Mouse (Mus musculus) stomach, embryonic 15.5 days (tissue): ENCODE data around the gene Cdh3. TPM values are rescaled to one million over a fixed set of nuclear protein-coding genes. Genes with fewer than 3 reads are reported as not detected.

Source experiments
- ATAC-seq: fragments of 200-750 bp; cut with Nextera tagmentation; 2 replicates; pipeline ENCODE4 v1.8.0; 2017; ENCODE audit warnings: low read depth, moderate number of reproducible peaks, moderate TSS enrichment; ENCODE audit not compliant: insufficient read depth, low FRiP score
- H3K27ac ChIP-seq: fragments of 300-500 bp; sonication (generic); 2 replicates; pipeline ENCODE4 v1.5.1; 2015; ENCODE audit warnings: mild to moderate bottlenecking, inconsistent platforms
- H3K27me3 ChIP-seq: fragments of 300-500 bp; sonication (generic); replicated peaks from 2 replicates; pipeline ENCODE4 v1.6.1; 2015; ENCODE audit warnings: inconsistent platforms
- H3K36me3 ChIP-seq: fragments of 300-500 bp; sonication (generic); 2 replicates; pipeline ENCODE4 v1.6.1; 2015; ENCODE audit warnings: inconsistent platforms
- H3K4me1 ChIP-seq: fragments of 300-500 bp; sonication (generic); 2 replicates; pipeline ENCODE4 v1.6.1; 2015; ENCODE audit warnings: inconsistent platforms
- H3K4me2 ChIP-seq: fragments of 300-500 bp; sonication (generic); 2 replicates; pipeline ENCODE4 v1.6.1; 2015; ENCODE audit warnings: mild to moderate bottlenecking, inconsistent platforms
- H3K4me3 ChIP-seq: fragments of 300-500 bp; sonication (generic); replicated peaks from 2 replicates; pipeline ENCODE4 v1.5.1; 2015; ENCODE audit warnings: inconsistent platforms
- H3K9ac ChIP-seq: fragments of 300-500 bp; sonication (generic); 2 replicates; pipeline ENCODE4 v1.6.1; 2015; ENCODE audit warnings: inconsistent platforms
- H3K9me3 ChIP-seq: fragments of 300-500 bp; sonication (generic); 2 replicates; pipeline ENCODE4 v1.6.1; 2016; ENCODE audit warnings: inconsistent platforms
- WGBS: fragments of 180-500 bp; shearing (Covaris S2); methylation state at CpG from one replicate; pipeline ENCODE4 v1.1.7; 2015; 5-methylcytosine and 5-hydroxymethylcytosine counted together
- polyA plus RNA-seq: library from polyadenylated mRNA; unstranded; fragments of >200 nt; fragmentation: Nextera tagmentation; extraction: Ambion mirVana; gene quantifications from 2 replicates; pipeline ENCODE4 v1.2.1, GENCODE M21; 2015

Cdh3 gene
- polyA plus RNA-seq, 1 experiment from 2014 or later = 16.3 TPM

DNA sequence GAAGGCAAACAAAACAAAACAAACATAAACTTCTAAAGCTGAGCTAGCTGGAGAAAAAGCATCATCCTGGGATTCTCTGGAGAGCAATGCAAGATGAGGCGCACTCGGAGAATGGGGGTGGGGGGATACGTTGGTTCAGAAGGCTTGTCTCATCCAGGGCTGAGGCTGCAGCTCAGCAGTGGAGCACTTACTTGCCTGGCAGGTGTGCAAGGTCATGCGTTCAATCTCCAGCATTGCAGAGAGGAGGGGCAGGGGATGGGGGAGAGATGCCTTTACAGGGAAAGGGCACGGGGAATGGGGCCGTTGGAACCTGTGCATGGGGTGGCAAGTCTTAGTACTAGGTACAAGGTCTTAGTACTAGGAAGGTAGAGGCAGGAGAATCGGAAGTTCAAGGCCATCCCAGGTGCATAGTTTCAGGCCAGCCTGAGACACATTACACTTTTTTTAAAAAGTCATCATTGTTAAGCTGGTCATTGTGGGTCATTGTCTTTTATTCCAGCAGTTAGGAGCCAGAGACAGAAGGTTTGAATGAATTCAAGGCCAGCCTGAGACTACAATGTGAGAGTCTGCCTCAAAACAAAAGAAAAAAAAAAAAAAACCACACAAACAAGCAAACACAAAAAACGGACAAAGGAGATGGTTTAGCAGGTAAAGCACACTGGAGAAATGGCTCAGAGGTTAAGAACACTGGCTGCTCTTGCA, 1.5 kb upstream of the Cdh3 start:
- peaks cover 40% of the 10 kb centered on the region for H3K4me1 ChIP-seq
- H3K9ac ChIP-seq = no peak overlapping the region
- no peaks in the 10 kb centered on the region for H3K27me3 ChIP-seq
- no peak overlapping the region for H3K4me3 ChIP-seq
- no peak for ATAC-seq
- no peaks in the 10 kb centered on the region for H3K9me3 ChIP-seq
- H3K4me2 ChIP-seq = no peak overlapping the region
- 64% methylated on average over 8 of the region's 8 CpGs for WGBS
- no peaks in the 10 kb centered on the region for H3K36me3 ChIP-seq
- no peak overlapping the region for H3K27ac ChIP-seq

GRCm38 (mm10) chr8:106511065-106511501, 392 bp downstream of the Cdh3 start:
- peaks cover 37% of the 10 kb centered on the region for H3K4me1 ChIP-seq

GRCm38 (mm10) chr8:106511531-106512041, 895 bp downstream of the Cdh3 start:
- ATAC-seq = no peak
- H3K9me3 ChIP-seq = no peaks in the 10 kb centered on the region
- H3K4me3 ChIP-seq = peak overlapping the region; percentile 50
- H3K4me2 ChIP-seq = peak overlapping the region; percentile 81
- peaks cover 37% of the 10 kb centered on the region for H3K4me1 ChIP-seq
- H3K27me3 ChIP-seq = no peaks in the 10 kb centered on the region
- no peaks in the 10 kb centered on the region for H3K36me3 ChIP-seq
- peak overlapping the region; percentile 23 for H3K9ac ChIP-seq
- under 1% methylated on average over 30 of the region's 30 CpGs for WGBS
- peak overlapping the region; percentile 82 for H3K27ac ChIP-seq

More at GRCm38 (mm10) chr8:106511065-106511501, 392 bp downstream of the Cdh3 start:
- Histone ChIP-seq H3K9ac (peak overlapping the region; percentile 23), H3K4me2 (peak overlapping the region; percentile 81), H3K36me3 (no peaks in the 10 kb centered on the region), H3K27ac (peak overlapping the region; percentile 82), H3K9me3 (no peaks in the 10 kb centered on the region), H3K27me3 (no peaks in the 10 kb centered on the region), H3K4me3 (peak overlapping the region; percentile 50)
- peak; percentile 48 for ATAC-seq
- WGBS = 1% methylated on average over 22 of the region's 22 CpGs

DNA sequence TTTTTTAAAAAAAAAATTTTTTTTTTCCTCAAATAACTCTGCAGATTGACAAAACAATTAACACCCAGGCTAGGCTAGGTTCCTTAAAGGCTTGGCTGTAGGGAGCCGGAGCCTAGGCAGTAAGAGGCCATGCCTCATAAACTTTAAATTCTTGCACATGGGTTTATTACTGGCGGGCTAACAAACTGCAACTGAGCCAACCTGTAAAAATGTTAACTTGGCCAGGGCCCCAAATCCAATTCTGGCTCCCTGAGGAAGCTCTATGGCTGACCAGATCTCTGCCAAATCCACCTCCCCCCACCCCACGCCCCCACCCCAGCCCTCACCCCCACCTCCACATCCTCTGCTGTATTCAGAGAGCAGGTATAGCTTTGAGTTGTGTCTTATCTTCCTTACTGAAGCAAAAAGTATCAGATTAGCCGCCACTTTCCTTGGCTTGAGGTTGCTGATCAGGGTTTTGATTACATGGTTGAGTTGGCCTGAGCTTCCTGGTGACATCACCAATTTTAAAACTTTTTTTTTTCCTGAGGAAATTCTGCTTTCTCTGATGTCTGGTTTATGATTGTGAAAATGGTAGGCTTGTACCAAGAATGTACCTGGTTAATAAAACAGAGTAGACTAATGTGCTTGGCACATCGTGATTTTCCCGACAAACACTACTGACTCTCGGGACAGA, 1.9 kb downstream of the Cdh3 start:
- H3K27me3 ChIP-seq = no peaks in the 10 kb centered on the region
- H3K9me3 ChIP-seq = no peaks in the 10 kb centered on the region
- peaks cover 30% of the 10 kb centered on the region for H3K4me1 ChIP-seq
- no peak overlapping the region for H3K9ac ChIP-seq
- H3K4me3 ChIP-seq = peak overlapping the region; percentile 50; the same call in 1 of the 2 replicates
- ATAC-seq = no peak
- H3K27ac ChIP-seq = peak overlapping the region; percentile 82
- H3K4me2 ChIP-seq = peak overlapping the region; percentile 81
- 40% methylated on average over 7 of the region's 7 CpGs for WGBS
- H3K36me3 ChIP-seq = no peaks in the 10 kb centered on the region

- Histone ChIP-seq H3K27ac (no peak overlapping the region), H3K4me1 (peaks cover 14% of the 10 kb centered on the region; the same call in 1 of the 2 replicates)
These were observed 5.3 kb downstream of the Cdh3 start for GRCm38 (mm10) chr8:106515946-106516479.

GRCm38 (mm10) chr8:106516581-106516980, 5.9 kb downstream of the Cdh3 start:
- no peak overlapping the region for H3K9ac ChIP-seq
- WGBS = 35% methylated on average over 2 of the region's 2 CpGs
- H3K9me3 ChIP-seq = no peaks in the 10 kb centered on the region
- ATAC-seq = no peak
- H3K27me3 ChIP-seq = no peaks in the 10 kb centered on the region
- H3K4me3 ChIP-seq = no peak overlapping the region
- H3K4me1 ChIP-seq = peaks cover 8% of the 10 kb centered on the region; the same call in 1 of the 2 replicates
- H3K27ac ChIP-seq = no peak overlapping the region
- no peaks in the 10 kb centered on the region for H3K36me3 ChIP-seq
- no peak overlapping the region for H3K4me2 ChIP-seq

More at GRCm38 (mm10) chr8:106515946-106516479, 5.3 kb downstream of the Cdh3 start:
- no peak overlapping the region for H3K9ac ChIP-seq
- ATAC-seq = no peak
- no peak overlapping the region for H3K4me3 ChIP-seq
- WGBS = 51% methylated on average over 1 of the region's 1 CpGs
- no peaks in the 10 kb centered on the region for H3K27me3 ChIP-seq
- H3K4me2 ChIP-seq = no peak overlapping the region
- no peaks in the 10 kb centered on the region for H3K36me3 ChIP-seq
- H3K9me3 ChIP-seq = no peaks in the 10 kb centered on the region

GRCm38 (mm10) chr8:106518763-106519162, 8.1 kb downstream of the Cdh3 start:
- 9% methylated on average over 3 of the region's 3 CpGs for whole genome bisulfite sequencing
- Histone ChIP-seq H3K4me3 (no peak overlapping the region), H3K27me3 (no peaks in the 10 kb centered on the region), H3K9me3 (no peaks in the 10 kb centered on the region), H3K9ac (no peak overlapping the region), H3K4me1 (peaks cover 5% of the 10 kb centered on the region), H3K36me3 (no peaks in the 10 kb centered on the region), H3K27ac (0 out of 2 replicates have a peak overlapping the region, but pooled peaks have one; percentile 26), H3K4me2 (no peak overlapping the region)
- ATAC-seq = no peak; the same call in 1 of the 2 replicates

- Histone ChIP-seq H3K27ac (peak overlapping the region; percentile 66), H3K9ac (no peak overlapping the region), H3K9me3 (no peaks in the 10 kb centered on the region), H3K4me1 (peaks cover 5% of the 10 kb centered on the region), H3K4me3 (no peak overlapping the region), H3K36me3 (no peaks in the 10 kb centered on the region), H3K27me3 (no peaks in the 10 kb centered on the region), H3K4me2 (no peak overlapping the region)
- WGBS = 59% methylated on average over 7 of the region's 7 CpGs
- ATAC-seq = no peak
These were observed 9.9 kb downstream of the Cdh3 start for GRCm38 (mm10) chr8:106520578-106520977.

- Histone ChIP-seq H3K9me3 (no peaks in the 10 kb centered on the region), H3K4me2 (no peak overlapping the region), H3K9ac (no peak overlapping the region), H3K27me3 (no peaks in the 10 kb centered on the region), H3K4me3 (no peak overlapping the region), H3K36me3 (no peaks in the 10 kb centered on the region), H3K4me1 (peaks cover 5% of the 10 kb centered on the region), H3K27ac (peak overlapping the region; percentile 66)
- ATAC-seq = peak; percentile 52; the same call in 1 of the 2 replicates
- WGBS = 26% methylated on average over 9 of the region's 9 CpGs
These were observed 11.2 kb downstream of the Cdh3 start for GRCm38 (mm10) chr8:106521845-106522244.

GRCm38 (mm10) chr8:106526725-106527124, 16.0 kb downstream of the Cdh3 start:
- WGBS = 69% methylated on average over 6 of the region's 6 CpGs
- H3K36me3 ChIP-seq = peaks cover 4% of the 10 kb centered on the region; the same call in 1 of the 2 replicates
- H3K27me3 ChIP-seq = no peaks in the 10 kb centered on the region
- no peak overlapping the region for H3K4me3 ChIP-seq
- H3K27ac ChIP-seq = no peak overlapping the region
- H3K9me3 ChIP-seq = no peaks in the 10 kb centered on the region
- no peak for ATAC-seq
- no peaks in the 10 kb centered on the region; the same call in 1 of the 2 replicates for H3K4me1 ChIP-seq
- no peak overlapping the region for H3K9ac ChIP-seq
- no peak overlapping the region for H3K4me2 ChIP-seq

- H3K4me2 ChIP-seq = no peak overlapping the region
- no peaks in the 10 kb centered on the region; the same call in 1 of the 2 replicates for H3K4me1 ChIP-seq
- 88% methylated on average over 9 of the region's 9 CpGs for WGBS
- no peaks in the 10 kb centered on the region for H3K9me3 ChIP-seq
- H3K27ac ChIP-seq = no peak overlapping the region
- H3K27me3 ChIP-seq = no peaks in the 10 kb centered on the region
- H3K9ac ChIP-seq = no peak overlapping the region
- no peak for ATAC-seq
- H3K4me3 ChIP-seq = no peak overlapping the region
- H3K36me3 ChIP-seq = peaks cover 4% of the 10 kb centered on the region; the same call in 1 of the 2 replicates
These were observed 16.7 kb downstream of the Cdh3 start for GRCm38 (mm10) chr8:106527241-106528036.
